Mouse (Mus musculus): ENCODE data around the gene Prkrip1. TPM values are rescaled to one million over a fixed set of nuclear protein-coding genes. Genes with fewer than 3 reads are reported as not detected.
A peak's percentile ranks its signal among the peaks of the same experiment; 100 is the strongest.
"Not testable (repeated sequence)": the region's sequence is repeated elsewhere in the genome, so short reads cannot be mapped to it uniquely, and the experiment has no call there.

The Prkrip1 gene
- polyA plus RNA-seq, 2 experiments from 2014 or later, result 31.0 to 49.0 TPM

DNA sequence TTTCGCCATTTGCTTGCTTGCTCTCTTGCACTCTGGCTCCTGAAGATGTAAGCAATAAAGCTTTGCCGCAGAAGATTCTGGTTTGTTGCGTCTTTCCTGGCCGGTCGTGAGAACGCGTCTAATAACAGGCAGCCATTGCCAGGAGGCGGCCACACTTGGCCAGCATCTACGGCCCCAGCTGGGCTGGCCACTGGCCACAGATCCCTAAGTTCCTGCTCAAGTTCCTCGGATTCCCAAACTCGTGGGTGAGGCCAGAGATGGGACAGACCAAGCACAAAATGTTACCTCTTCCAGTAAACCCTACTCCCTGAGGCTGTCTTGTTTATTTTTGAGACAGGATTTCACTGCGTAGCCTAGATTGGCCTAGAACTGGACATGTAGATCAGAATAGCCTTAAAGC, 38.7 kb downstream of the Prkrip1 start:
- ATAC-seq, result not testable (repeated sequence)

DNA sequence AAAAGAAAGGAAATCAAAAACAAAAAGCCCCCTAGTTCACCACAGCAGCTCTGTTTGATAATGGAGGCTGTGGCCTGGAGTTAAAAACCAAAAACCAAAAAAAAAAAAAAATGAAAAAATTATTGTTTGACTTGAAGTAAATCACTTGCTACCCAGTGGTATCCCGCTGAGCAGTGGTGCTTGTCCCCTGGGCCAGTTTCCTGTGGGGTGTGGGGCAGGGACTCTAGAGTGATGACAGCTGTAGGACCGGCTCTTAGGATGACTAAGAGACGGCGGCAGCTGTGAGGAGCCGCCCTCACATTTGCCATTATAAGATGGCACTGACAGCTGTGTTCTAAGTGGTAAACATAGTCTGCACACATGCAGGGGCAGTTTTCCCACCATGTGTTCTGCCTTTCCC, 43.4 kb downstream of the Prkrip1 start:
- ATAC-seq, result peak; percentile 63

DNA sequence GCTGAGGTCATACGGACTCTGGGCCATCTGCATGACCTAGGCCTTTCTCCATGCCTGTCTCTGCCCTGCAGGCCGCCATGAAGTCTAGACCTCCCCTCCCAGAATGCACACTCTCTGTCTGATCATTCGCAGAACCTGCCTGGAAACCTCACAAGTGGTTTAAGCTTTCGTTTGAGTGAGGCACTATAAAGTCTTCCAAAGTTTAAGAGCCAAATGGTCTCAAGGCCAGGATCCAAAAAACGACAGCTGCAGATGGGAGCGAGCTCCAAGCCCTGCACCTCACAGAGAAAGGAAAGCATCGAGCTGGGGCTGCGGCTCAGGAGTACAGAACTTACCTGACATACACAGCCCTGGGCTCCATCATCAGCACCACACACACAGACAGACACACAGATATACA, 46.4 kb downstream of the Prkrip1 start:
- ATAC-seq, result no peak

- peak; percentile 75 for ATAC-seq
Observed at GRCm38 (mm10) chr5:136149134-136149576, 49.6 kb downstream of the Prkrip1 start.

GRCm38 (mm10) chr5:136147704-136148103, 51.1 kb downstream of the Prkrip1 start:
- ATAC-seq, result no peak

- peak; percentile 73 for ATAC-seq
Observed at GRCm38 (mm10) chr5:136146936-136147335, 51.8 kb downstream of the Prkrip1 start.

DNA sequence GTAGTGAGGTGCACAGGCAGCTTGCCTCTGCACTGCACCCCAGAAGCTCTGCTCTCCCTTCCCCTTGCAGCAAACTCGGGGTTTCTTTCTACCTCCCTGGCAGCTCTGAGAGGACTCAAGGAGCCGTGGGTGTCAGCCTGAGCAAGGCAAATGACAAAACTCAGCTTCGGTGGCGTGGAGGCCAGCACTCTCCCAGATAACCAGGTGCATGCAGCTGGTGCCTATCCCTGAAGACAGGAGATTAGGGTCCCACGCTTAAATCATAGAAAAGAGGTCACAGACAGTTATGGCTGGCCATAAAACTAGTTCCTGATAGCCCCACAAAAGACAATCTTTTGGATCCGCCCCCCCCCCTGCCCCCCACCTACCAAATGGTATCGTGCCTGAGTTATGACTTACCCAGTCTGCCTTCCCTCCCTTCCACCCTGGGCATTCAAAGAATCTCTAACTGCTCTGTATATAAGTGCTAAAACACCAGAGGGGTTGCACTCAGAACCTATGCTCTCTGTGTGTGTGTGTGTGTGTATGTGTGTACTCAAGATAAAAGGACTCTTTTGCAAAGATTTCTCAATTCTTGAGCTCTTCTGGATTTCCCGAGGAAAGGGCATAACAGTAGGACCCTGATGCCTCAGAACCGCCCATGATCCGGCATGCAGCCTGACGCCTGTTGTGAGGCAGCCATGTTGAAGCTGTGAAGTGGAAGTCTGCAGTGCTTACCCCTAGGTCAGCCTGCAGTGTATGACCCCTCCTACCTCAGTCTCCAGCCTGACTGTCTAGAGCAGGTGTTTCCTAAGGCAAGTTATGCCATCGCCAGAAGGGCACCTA, 53.9 kb downstream of the Prkrip1 start:
- no peak for ATAC-seq

DNA sequence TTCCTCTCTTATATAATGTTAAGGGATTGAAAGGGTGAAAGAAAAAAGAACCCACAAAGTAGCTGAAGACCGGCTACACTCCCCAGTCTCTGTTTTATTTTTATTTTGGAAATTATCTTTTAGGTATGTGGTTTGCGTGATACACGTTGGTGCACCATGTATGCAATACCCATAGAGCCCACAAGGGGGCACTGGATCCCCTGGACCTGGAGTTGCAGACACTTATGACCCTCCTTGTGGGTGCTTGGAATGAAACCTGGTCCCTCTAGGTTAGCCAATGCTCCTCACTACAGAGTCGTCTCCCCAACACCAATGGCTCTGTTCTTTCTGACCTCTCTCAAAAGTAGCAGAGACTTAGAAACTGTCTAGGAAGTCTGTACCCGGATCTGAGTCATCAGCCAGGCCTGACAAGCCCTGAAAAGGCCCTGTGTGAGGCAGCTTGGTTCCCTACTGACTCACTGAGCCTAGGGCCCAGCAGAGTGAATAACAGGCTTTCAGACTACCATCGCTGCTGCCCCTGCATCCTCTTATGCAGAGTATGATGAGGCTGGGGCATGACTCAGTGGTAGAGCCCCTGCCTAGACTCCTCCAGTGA, 55.5 kb downstream of the Prkrip1 start:
- ATAC-seq, result no peak

DNA sequence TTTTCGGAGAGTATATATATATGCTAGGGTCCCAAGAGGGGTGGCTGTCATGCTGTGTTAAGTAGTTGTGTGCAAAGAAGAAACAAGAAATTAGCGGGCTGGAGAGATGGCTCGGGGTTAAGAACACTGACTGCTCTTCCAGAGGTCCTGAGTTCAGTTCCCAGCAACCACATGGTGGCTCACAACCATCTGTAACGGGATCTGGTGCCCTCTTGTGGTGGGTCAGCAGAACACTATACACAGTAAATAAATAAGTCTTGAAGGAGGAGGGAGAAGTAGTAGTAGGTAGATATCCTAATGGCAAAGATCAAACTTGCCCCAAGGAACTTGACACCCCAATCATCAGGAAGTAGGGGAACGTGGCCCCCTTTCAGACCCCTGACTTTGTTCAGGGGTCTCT, 56.0 kb downstream of the Prkrip1 start:
- no peak for ATAC-seq

- no peak for ATAC-seq
Observed at GRCm38 (mm10) chr5:136140057-136140482, 58.7 kb downstream of the Prkrip1 start.

GRCm38 (mm10) chr5:136139393-136139792, 59.4 kb downstream of the Prkrip1 start:
- ATAC-seq, result no peak

DNA sequence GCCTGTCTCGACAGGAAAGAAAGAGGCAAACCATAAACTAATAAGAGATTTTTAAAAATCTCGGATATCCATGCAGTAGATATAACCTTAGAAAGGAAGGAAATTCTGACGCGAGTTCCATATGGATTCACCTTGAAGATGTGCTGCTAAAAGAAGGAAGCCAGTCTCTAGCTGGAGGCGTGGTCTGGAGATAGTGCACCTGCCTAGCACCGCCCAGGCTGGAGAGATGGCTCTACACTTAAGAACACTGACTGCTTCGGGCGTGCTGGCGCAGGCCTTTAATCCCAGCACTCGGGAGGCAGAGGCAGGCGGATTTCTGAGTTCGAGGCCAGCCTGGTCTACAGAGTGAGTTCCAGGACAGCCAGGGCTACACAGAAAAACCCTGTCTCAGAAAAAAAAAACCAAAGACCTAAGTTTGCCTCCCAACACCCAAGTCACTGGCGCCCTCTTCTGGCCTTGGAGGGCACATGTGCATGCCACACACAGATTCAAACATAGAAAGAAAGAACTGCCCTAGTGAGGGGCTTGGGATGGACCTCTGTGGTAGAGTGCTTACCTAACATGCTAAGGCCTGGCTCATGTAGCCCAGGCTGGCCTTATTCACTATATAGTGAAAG, 61.0 kb downstream of the Prkrip1 start:
- no peak for ATAC-seq

DNA sequence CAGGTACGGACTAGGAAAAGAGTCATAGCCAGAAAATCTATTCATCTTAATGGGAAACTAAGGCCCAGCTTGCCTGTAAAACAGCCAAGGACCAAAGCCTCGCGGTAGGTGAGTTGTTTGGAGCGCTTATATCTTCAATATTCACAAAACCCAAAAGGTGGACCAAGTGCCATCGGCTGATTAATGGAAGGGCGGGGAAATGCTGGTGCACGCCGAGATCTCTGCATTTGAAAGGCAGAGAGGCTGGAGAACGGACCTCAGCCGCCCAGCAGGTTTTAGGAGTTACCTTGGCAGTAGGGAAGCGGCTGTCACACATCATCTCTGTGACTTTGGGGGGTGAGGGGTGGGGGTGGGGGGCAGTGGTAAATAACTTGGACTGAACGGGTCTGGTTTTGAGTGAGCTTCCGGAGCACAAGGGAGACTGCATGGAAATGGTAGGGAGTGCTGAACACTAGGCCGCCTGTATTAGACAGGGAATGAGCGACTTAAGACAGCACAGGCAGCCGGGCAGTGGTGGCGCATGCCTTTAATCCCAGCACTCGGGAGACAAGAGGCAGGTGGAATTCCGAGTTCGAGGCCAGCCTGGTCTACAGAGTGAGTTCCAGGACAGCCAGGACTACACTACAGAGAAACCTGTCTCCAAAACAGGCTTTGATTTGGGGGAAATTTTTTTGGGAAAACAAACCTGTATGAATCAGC, 62.3 kb downstream of the Prkrip1 start:
- ATAC-seq, result no peak

DNA sequence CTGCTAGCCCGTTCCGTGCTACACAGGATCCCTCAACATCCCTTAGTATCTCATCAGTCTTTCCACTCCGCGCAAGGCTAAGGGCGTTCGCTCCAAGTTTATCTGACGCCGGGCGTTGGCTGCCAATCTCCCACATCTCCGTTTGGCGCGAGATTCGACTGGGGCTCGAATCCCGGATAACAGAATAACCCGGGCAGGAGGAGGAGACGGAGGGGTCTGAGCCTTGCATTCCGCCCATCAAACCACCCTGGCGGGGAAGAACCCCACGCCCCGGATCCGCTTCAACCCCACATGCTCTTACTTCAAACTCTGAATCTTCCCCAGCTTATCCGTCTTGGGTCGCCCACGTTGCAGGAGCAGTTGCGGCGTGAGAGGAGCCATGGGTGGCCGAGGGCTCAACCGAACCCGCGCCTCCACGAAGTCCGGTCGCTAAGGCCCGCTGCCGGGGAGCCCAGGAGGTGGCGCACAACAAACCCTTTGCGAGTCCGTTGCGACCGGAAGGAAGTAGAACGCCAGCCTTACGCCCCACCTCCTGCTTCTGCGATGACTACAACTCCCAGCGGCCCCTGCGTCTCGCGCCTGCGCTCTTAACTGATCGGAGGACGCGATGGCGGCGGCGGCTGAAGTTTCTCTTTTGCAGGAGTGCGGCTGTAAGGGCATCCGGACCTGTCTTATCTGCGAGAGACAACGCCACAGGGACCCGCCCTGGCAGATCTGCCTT, 63.0 kb downstream of the Prkrip1 start, which contains the start of the genes Lrwd1 and Alkbh4:
Gene Lrwd1, minus strand, starts transcription at position 504 of the 721 bp plus-strand sequence.
Gene Alkbh4, plus strand, starts transcription at position 576 of the 721 bp plus-strand sequence.
- peak; percentile 95 for ATAC-seq

Other genes with a start within 250 kb of the Prkrip1 start
- gene Ssc4d, start 224.4 kb downstream of the Prkrip1 start, polyA plus RNA-seq (2017; shearing (Covaris generic)), result 1 to 10 TPM; 1.3 to 2.3 TPM
- gene Zp3, start 218.9 kb downstream of the Prkrip1 start, polyA plus RNA-seq (2017; shearing (Covaris generic)), result not detected
- gene Dtx2, start 204.2 kb downstream of the Prkrip1 start, polyA plus RNA-seq (2017; shearing (Covaris generic)), result 10 to 100 TPM in 1 of 2 experiments, 1 to 10 TPM in 1; 7.9 to 14.1 TPM
- not detected for gene Upk3b, start 160.5 kb downstream of the Prkrip1 start, polyA plus RNA-seq (2017; shearing (Covaris generic))
- not detected for gene Upk3bl, start 144.5 kb downstream of the Prkrip1 start, polyA plus RNA-seq (2017; shearing (Covaris generic))
- gene Rasa4, start 115.0 kb downstream of the Prkrip1 start, polyA plus RNA-seq (2017; shearing (Covaris generic)), result 1 to 10 TPM; 1.7 to 2.8 TPM
- 100 to 1,000 TPM; 119 to 120 TPM for gene Polr2j, start 82.3 kb downstream of the Prkrip1 start, polyA plus RNA-seq (2017; shearing (Covaris generic))
- 10 to 100 TPM; 26.1 to 58.9 TPM for gene Lrwd1, start 62.9 kb downstream of the Prkrip1 start, polyA plus RNA-seq (2017; shearing (Covaris generic))
- 10 to 100 TPM; 54.7 to 96.4 TPM for gene Alkbh4, start 62.8 kb downstream of the Prkrip1 start, polyA plus RNA-seq (2017; shearing (Covaris generic))
- gene Orai2, start 28.2 kb downstream of the Prkrip1 start, polyA plus RNA-seq (2017; shearing (Covaris generic)), result 10 to 100 TPM; 42.9 to 80.7 TPM
- under 1 TPM in 1 of 2 experiments, not detected in 1; 0.15 TPM for gene Sh2b2, start 47.6 kb upstream of the Prkrip1 start, polyA plus RNA-seq (2017; shearing (Covaris generic))

Measured in CD4-positive, CD25-positive, alpha-beta regulatory T cell, adult 4 months (primary cell).